Mouse (Mus musculus) mesoderm, embryonic 11.5 days (tissue): Measurements from ENCODE around the gene Tgfb1i1.
A peak's percentile ranks its signal among the peaks of the same experiment; 100 is the strongest.

ENCODE experiments used
- DNase-seq: peaks from one replicate; pipeline ENCODE4 v3.0.0-alpha.2; 2012; ENCODE audit warnings: low read depth, low spot score

Tgfb1i1 gene

DNA sequence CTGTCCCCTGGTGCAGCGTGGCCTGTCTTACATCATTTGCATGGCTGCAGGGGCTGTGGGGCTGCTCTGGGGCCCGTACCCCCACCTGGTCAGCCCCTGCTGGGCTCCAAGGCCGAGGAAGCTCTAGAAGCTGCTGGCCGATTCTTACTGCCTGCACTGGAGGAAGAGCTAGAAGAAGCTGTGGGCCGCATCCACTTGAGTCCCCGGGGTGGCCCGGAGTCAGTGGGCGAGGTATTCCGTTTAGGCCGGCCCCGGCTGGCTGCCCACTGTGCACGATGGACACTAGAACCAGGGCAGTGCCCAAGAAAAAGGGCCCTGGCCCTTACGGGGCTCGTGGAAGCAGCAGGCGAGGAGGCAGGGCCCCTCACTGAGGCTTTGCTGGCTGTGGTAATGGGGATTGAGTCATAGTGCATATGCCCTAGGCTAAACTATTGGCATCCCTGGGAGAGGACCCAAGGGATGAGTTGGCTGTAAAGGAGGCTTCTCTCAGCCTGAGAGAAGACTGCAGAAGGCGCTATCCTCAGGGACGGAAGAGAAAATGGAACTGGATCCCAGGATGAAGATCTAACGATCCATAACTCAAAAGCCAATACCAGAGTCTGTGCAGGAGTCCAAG lies 2.1 kb upstream of the Tgfb1i1 start:
- DNase-seq, result no peak

GRCm38 (mm10) chr7:128245547-128245946 lies 1.1 kb upstream of the Tgfb1i1 start:
- DNase-seq, result no peak

- peak; percentile 89 for DNase-seq
These were observed 831 bp downstream of the Tgfb1i1 start for GRCm38 (mm10) chr7:128247443-128247842.

DNA sequence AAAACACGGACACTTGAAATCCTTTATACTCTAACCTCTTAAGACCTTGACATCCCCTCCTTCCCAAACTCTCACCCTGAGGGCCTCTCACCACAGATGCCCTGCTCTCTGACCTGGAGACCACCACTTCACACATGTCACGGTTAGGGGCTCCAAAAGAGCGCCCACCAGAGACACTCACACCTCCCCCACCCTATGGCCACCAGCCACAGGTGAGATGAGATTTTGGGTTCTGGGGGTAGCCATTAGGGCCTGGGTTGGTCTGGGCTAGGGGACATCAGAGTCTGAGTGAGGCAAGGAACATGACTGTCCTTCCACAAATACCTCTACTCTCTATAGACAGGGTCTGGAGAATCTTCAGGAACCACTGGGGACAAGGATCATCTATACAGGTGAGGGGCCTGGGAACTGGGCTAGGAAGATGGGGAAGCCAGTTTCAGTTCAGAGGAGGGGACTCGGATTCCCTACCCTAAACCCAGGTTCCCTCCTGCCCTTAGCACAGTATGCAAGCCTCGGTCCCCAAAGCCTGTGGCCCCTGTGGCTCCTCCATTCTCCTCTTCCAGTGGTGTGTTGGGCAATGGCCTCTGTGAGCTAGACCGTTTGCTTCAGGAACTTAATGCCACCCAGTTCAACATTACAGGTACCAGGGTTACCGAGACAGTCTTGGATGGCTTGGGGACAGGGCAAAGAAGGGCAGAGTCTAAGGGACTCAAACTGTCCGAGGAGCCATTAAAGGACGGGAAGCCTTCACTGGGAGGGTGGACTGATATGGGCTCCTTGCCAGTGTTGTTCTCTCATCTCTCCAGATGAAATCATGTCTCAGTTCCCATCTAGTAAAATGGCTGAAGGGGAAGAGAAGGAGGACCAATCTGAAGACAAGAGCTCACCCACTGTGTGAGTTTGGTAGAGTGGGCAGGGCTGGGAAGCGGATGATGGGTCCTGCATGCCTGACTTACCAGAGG lies 1.8 kb downstream of the Tgfb1i1 start:
- DNase-seq, result no peak

DNA sequence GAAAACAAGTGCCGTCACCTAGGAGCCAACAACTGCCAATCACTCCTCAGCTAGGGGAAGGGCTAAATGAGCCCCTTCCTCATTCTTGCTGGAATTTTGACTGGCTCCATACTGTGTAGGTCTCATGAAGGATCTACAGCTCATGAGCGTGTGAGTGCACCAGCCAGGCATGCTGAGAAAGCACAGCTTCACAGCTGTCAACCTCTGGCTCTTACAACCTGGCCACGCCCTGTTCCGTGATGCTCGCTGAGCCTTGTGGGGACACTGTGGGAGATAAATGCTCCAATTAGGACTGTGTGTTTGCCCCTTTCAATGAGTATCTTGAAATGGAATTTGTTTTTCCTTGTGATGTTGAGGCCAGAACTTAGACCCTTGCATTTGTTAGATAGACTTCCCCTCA lies 3.4 kb downstream of the Tgfb1i1 start:
- DNase-seq, result no peak

DNA sequence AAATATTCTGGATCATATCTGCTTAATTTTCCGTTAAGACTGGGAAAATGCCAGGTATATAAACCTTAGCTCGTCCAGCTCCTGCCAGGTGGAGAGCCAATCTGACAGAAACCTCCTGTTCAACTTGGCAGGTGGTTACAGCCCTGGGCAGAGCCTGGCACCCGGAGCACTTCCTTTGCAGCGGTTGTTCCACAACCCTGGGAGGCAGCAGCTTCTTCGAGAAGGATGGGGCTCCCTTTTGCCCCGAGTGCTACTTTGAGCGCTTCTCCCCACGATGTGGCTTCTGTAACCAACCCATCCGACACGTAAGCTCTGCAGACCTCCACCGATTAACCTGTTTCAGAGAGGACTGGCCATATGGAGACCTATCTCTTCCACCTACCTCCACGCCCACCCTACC lies 5.3 kb downstream of the Tgfb1i1 start:
- DNase-seq, result no peak

- DNase-seq, result peak; percentile 62
These were observed 6.0 kb downstream of the Tgfb1i1 start for GRCm38 (mm10) chr7:128252609-128253008.

DNA sequence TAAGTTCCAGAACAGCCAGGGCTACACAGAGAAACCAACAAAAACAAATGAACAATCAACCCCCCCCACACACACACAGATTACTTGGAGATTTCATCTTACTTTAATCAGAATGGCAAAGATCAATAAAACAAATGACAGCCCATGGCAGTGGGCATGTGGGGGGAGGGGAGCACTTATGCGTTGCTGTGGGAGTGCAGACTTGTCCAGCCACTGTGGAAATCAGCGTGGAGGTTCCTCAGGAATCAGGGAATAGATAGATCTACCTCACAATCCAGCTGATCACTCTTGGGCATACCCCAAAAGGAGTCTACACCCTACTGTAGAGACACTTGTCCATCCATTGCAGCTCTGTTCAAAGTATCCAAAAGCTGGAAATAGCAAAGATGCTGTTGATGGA lies 8.4 kb downstream of the Tgfb1i1 start:
- DNase-seq, result no peak

DNA sequence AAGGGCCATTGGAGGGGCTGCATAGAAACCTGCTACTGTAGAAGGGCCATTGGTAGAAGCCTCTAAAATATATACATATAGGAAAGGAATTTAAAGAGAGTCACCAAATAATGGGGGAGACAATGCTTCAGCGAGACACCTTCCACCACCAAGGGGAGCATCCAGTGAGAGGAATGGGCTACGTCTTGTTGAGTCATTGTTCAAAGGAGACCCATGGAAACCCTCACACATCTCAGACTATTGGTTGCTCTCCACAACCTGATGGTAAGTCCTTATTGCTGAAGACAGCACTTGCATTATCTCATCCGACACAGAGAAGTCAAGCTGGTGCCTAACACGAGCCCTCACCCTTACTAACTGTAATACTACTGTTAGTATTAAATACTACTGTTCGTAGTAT lies 9.1 kb downstream of the Tgfb1i1 start:
- no peak for DNase-seq

DNA sequence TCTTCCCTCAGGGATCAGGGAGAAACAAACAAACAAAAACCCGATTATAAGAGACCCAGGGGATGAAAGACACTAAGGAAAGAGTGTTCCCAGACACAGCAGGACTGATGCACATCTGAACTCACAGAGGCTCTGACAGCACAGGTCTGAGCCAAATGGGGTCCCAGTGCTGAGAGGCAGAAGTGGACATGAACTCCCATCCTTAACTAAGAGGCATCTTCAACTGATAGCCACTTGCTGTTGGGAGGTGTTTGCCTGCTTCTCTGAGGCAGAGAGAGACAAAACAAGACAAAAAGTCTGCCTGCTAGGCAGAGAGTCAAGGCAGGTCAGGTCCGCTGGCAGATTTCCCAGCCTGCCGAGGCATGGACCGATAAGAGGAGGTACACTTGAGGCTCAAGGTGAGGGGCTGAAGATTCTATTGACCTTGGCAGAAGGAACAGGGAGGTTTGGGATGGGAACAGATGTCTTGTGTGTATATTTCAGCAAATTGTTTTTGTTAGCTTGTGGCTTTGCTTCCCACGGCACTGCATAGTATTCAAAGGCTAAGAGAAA lies 10.2 kb downstream of the Tgfb1i1 start:
- DNase-seq, result no peak

GRCm38 (mm10) chr7:128265411-128265810 lies 18.8 kb downstream of the Tgfb1i1 start, which contains the start of gene Slc5a2:
Slc5a2 (plus strand) TSS chr7:128265657.
- DNase-seq, result no peak

DNA sequence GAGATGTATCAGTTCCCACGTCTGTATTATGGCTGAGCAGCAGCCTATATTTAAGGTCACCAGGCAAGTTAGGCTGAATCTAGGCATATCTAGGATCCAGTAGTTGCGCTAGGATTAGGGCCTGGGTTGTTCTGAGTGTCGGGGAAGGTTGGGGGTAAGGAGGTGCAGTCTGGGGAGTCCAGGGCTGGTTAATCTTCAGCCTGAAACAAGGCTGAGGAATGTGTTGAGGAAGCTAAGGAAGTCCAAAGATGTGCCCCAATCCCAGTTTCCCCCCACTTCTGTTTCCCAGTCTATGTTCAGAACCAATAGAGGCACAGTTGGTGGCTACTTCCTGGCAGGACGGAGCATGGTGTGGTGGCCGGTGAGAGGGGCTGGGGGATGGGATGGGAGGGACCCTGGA lies 19.4 kb downstream of the Tgfb1i1 start:
- no peak for DNase-seq

DNA sequence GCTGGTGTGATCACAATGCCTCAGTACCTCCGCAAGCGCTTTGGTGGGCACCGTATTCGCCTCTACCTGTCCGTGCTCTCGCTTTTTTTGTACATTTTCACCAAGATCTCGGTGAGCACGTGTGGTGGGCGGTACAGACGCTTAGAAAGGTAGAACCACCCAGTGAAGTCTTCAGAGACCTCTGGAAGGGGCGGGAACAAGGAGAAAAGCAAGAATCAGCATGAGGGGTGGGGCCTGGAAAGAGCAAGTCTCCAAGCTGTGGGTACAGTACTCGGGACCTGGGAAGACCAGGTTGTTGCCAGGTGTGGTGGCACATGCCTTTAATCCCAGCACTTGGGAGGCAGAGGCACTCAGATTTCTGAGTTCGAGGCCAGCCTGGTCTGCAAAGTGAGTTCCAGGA lies 20.8 kb downstream of the Tgfb1i1 start:
- DNase-seq, result no peak

- no peak for DNase-seq
These were observed 21.2 kb downstream of the Tgfb1i1 start for GRCm38 (mm10) chr7:128267813-128268212.

DNA sequence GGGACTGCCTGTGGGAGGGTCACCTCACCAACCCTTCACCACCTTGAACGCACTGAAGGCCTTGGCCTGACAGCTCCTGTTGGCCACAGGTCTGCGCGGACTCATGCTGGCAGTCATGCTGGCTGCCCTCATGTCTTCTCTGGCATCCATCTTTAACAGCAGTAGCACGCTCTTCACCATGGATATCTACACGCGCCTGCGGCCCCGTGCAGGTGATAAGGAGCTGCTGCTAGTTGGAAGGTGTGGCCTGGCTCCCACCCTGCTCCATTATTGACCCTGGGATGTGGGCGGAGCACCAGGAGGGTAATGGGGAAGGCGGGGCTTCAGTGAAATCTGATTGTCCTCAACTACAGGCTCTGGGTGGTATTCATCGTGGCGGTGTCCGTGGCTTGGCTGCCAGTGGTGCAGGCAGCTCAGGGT lies 23.8 kb downstream of the Tgfb1i1 start:
- no peak for DNase-seq

DNA sequence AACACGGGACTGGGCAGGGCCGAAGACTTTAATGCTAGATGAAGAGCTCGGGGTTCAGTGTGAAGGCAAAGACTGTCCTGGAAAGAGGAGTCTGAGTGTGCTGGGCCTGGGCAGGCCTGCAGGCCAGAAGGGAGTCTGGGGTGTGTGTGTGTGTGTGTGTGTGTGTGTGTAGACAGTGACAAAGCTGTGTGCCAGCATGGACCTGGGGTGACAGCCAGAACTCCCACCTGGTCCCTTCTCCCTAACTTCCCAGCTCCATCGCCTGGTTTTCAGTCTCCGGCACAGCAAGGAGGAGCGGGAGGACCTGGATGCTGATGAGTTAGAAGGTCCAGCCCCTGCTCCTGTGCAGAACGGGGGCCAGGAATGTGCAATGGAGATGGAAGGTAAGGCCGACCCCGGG lies 24.9 kb downstream of the Tgfb1i1 start:
- no peak for DNase-seq

GRCm38 (mm10) chr7:128276051-128276450 lies 29.4 kb downstream of the Tgfb1i1 start:
- DNase-seq, result no peak

GRCm38 (mm10) chr7:128279750-128280149 lies 33.1 kb downstream of the Tgfb1i1 start:
- no peak for DNase-seq

GRCm38 (mm10) chr7:128281765-128282164 lies 35.2 kb downstream of the Tgfb1i1 start:
- DNase-seq, result no peak

- DNase-seq, result peak; percentile 74
These were observed 36.1 kb downstream of the Tgfb1i1 start for GRCm38 (mm10) chr7:128282532-128283244.

DNA sequence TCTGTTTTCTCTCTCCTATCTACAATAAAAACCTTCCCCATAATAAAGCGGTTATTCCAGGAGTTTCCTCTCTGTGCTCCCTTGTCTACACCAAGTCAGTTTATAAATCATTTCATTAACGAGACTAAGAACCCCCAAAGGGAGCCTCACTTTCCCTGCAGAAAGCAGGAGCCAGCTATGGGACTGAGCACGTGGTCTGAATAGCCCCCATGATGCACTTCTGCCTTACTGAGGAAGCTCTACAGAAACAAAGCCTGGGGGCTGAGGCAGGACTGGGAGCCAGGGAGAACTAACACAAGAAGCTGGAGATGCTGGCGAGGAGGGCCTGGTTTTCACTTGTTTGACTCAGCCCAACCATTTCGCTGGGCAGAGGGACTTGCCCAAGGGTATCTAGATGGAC lies 37.4 kb downstream of the Tgfb1i1 start:
- peak; percentile 35 for DNase-seq

DNA sequence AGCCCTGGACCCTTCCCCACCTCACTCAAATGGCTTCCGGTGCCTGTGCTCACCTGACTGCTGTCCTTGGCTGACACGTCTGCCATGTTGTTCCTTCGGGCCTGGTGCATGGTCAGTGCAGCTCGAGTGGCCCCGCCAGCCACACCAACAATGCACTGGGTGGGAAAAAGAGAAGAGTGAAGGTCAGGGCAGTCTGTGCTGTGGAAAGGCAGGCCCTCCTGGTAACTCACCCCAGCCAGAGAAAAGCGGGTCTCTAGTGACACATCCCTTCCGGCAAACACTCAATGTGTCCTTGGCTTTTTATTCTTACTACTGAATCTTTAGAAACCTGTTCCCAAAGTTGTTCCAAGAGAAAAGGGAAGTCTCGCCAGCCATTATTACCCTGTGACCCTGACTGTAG lies 38.4 kb downstream of the Tgfb1i1 start:
- DNase-seq, result no peak
